Mouse (Mus musculus) CH12F3 (cell line): ENCODE data around the gene Pank1.

Experiments used
- in situ Hi-C: fragments of 300-500 bp; cut with MboI; formaldehyde crosslinking; loops from 2 replicates; pipeline ENCODE4 v1.14.3; 2020; ENCODE audit warnings: low sequenced_read_pairs

The Pank1 gene

DNA sequence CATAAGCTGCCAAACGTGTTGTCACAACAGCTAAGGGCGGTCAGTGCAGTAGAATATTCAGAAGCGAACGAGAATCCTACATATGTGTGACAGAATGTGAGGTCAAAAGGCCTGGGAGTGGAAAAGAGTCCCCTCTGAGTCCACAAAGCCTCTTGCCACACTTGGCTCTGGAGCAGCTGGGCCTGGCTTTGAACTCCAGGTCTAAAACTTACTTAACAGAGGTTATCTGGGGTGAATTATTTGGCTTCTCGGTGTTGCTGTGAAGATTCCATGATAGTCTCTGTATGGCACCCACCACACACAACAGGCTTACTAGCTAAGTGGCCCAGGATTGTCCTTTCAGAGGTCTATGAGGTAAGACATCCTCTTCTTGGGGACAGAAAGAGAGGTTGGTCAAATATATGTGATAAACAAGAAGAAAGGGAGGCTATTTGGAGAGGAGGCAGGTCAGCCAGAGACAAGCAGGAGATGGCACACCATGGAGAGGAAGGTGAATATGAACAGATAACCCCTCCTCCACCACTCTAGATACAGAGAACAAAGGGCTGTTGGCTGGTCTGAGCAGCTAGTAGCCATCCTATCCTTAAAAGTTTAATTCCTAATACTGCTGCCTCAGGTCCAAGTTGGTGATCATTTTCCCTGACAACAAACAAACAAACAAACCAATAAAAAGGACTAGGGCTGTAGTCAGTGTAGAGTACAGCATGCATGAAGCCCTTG lies 51.2 kb downstream of the Pank1 start:
- in situ Hi-C loops = no loop called here

DNA sequence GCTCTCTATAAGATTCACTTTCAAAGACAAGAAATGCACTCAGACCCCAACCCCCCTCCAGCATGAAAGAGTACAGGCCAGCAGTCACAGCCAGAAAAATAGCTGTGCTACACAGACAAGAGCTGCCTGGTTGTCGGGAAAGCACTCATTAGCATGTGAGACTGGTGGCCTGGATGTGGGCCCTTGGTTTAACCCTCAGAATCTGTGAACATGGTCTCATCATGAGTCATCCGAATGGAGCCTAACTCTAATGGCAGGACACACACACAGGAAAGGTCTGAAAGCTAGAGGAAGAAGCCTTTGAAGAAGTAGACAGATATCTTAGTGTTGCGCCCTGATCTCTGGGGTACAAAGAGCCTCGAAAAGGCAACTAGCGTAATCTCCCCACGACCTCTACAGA lies 51.8 kb downstream of the Pank1 start:
- in situ Hi-C loops = no loop called here

DNA sequence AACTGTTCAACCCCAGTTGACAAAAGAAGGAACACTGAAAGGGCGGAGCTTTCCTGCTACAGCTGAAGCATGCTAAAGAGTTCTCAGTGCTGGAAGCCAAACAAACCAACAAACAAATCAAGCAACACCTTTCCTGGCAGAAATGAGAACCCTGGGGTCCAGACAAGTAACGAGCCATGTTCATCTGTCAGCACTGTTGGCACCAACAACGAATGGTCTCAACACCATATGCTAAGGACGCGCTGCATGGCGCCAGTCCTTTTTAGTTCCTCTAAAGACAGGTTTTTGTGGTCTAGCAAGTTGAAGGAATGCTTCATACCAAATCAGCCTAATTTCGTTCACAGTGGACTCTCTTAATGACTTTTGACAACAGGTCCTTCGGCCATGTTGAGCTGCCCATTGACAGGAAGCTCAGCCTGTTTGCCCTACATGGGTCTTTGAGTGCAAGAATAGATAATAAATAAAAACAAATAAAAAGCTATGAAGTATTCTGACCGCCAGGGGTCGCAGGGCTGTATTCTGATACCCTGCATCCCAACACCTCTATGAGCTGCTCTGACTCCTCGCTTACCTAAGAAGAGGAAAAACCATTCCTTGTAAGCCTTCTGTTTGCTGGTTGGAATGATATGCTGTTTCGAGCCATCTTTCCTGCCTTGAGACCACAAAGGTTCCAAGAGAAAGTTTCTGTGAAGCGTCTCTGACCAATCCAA lies 53.2 kb downstream of the Pank1 start:
- in situ Hi-C loops = no loop called here

DNA sequence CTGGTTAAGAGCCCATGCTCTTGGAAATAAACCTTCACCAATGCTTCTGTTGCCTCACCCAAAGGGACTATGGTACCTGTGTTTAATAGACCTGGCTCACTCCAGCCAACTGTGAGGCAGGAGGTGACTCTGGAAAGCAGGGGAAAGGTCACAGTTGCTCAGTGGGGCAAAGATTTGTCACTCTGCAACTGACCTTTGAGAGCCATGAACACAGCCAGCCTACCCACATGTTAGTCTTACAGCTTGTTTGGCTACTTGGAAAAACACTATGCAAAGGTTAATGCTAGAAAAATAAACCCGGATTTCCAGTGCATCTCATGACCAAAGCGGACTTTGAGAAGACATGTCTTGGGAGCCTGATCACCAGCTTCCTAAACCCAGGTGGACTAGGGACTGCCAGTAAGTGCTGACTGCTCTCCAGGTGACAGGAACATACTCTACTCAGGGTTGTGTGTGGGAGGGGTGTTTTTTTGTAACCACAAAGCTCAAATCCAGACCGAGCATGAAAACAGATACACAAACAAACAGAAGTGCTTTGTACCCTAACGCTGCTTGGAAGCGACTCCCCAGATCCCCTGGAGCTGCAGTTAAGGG lies 59.6 kb downstream of the Pank1 start:
- in situ Hi-C loops = no loop called here

DNA sequence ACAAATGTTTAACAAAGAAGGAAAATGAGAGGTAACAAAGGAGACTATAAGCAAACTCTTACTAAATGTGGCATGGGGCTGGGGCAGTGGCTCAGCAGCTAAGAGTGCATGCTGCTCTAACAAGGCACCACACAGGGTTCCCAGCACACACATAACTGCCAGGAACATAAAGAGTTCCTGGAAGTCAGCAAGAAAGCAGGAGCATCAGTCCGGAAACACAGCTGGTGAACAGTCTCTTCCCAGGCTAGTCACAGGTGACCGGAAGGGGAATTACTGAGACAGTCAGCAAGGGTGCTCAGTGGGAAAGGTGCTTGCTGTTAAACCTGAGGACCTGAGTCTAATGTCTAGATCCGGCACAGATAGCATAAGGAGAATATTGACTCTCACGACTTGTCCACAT lies 63.9 kb downstream of the Pank1 start:
- in situ Hi-C loops = no loop called here

DNA sequence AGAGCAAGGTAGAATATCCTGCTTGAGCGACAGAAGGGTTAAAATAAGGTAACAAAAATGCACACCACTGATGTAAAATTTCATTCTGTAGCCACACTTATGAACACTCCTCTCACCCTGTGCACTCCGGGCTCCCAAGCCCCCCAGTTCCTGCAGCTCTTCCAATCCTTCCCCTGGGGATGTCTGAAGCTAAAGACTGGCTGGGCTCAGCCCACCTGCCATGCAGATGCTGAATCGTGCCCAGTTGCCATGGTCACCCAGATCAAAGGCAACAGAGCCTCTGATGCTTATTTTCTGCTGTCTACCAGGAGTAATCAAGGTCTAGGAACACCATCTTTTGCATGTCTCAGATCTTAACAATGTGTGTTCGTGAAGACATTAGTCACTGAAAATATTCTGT lies 64.6 kb downstream of the Pank1 start:
- in situ Hi-C loops = no loop called here

DNA sequence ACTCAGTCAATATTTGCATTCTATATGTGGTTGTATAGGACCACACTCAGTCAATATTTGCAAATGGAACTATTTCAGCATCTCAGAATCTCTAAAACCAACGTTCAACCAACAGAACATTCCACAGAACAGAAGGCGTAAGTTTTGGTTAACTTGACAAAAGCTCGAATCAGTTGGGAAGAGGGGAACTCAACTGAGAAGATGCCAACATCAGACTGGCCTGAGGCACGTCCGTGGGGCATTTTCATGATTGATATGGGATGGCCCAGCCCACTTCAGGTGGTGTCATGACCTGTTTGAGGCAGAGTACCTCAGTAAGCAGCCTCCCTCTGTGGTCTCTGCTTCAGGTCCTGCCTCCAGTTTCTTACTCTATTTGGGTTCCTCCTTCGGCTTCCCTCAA lies 65.3 kb downstream of the Pank1 start:
- in situ Hi-C loops = no loop called here

DNA sequence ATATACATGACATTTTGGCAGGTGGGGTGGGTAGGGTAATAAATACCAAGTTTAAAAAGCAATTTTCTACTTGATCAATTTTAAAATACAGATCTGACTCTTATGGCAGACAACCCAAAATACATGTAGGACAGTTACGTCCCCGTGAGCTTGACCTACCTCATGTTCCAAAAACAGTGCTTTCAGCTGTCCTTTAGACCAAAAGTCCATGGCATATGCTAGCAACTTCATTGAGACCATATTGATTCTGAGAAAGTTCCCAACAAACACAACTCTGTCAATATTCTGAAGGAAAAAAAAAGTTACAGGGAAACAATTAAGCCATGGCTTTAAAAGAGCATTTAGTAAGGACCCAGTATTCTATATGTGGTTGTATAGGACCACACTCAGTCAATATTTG lies 65.7 kb downstream of the Pank1 start:
- in situ Hi-C loops = no loop called here

DNA sequence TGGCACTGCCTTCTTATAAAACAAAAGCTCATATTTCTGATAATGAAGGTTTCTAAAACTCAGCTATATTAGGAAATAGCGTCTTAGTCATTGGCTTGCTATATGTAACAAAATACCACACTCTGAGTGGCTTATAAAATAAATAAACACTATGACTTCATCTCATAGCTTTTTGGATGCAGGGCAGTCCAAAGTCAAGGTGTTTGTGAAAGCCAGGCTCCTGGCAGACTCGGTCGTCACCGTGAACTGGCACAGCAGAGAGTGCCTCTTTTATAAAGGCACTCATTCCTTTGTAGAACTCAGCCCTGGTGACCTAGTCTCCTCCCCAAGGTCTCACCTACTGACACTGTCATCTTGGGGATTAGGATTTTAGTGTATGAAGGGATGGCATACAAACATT lies 66.5 kb downstream of the Pank1 start:
- in situ Hi-C loops = no loop called here

DNA sequence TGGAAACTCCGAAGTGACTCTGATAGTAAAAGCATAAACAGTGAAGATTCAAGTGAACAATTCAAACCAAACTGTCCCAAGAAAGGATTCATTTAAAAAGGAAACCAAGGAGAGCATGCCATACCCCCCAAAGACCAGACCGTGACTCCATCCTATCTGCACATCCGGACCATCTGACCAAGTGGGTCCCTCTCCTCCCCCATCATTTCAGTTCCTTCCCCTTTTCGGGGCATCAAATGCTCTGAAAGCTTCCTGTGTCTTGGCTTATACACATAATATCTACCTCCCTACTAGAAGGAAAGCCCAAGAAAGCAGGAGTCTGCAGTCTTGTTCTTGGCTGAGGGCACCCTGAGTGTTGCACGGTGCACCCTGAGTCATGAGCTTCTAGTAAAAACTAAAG lies 72.1 kb downstream of the Pank1 start:
- in situ Hi-C loops = no loop called here

DNA sequence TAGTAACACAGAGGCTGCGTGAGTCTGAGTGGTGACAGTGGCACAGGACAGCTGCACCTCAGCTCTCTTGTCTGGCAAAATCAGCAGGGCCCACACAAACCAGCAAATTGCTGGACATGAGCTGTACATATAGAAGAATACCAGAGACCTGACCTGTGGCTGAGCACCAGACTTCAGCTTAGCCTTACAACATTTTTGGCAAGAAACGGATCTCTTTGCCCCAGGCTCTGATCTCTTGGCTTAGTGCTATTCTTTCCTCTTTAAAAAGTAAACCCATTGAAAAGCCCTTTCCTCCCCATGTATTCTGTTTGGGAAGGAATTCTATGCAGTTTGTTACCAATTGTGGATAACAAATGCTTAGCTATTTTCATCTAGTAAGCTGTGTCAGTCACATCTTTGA lies 74.2 kb downstream of the Pank1 start:
- in situ Hi-C loops = no loop called here

DNA sequence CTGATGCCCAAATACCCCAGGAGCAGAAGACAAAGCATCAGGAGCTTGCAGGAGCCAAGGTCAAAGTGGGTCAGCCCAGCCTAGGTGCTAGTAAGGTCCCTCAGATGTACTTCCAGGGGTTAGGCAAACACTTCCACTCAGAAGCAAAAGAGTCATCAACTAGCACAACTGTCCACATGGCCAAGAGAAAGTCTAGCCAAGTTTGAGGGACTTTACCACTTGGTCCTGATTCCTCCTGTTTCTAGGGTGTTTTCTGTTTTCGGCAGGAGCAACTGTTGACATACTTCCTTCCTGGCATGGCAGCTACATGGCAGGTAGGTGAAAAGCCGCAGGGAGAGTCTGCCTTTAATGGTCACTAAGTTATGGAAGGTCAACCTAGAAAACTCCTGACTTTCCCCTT lies 74.7 kb downstream of the Pank1 start:
- in situ Hi-C loops = no loop called here

DNA sequence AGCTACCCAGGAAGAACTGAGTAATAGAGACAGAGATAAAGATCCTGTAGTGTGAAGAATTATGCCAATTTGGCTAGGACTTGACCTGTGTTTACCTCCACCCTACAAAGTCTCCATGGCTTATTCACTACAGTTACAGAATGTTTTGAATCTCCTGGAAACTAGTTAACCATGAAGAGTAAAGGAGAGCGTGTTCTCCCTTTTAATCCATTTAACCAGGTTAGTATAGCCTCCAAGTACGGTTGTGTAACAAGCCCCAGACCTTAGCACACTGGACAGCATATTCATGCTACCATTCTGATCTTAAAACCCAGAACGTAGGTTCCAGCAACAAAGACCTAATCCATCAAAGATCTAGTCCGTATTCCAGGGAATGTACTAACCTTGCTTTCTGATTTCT lies 75.9 kb downstream of the Pank1 start:
- in situ Hi-C loops = no loop called here

DNA sequence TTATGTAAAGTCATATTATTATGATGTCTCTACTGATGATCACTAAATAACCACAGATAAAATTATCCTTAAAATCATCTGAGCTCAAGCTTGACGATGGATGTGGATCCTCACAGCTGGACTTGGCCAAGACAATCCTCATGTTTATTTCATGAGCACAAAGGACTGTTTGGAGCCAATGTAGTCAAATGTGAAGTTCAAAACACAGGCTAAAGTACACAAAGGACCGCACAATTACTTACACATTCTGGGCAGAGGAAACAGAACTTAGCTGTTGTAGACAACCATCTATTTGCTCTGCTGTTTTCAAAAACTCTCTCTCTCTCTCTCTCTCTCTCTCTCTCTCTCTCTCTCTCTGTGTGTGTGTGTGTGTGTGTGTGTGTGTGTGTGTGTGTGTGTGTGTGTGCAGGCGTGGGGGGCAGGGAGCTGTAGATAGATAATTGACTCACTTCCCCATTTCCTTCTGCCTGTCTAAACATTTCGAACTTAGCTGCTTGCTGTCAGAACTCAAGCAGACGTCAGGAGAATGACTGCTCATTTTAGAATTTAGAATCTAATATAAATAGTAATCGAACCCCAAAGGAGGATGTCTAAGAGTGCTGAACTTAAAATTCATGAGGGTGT lies 79.5 kb downstream of the Pank1 start:
- in situ Hi-C loops = no loop called here

DNA sequence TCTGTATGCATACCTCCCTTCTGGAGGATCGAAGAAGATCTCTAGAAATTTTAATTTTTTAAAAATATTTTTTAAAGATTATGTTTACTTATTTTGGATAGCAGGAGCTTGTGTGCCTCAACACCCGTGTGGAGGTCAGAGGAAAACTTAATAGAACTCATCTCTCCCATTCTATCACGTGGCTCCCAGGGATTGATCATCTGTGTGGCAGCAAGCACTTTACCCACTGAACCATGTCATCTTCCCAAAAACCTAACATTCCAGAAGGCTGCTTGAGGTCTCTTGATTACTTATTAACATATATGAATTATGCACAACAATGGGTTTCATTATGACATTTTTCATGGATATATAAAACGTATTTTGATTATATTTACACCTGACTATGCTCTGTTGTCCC lies 82.9 kb downstream of the Pank1 start:
- in situ Hi-C loops = no loop called here

DNA sequence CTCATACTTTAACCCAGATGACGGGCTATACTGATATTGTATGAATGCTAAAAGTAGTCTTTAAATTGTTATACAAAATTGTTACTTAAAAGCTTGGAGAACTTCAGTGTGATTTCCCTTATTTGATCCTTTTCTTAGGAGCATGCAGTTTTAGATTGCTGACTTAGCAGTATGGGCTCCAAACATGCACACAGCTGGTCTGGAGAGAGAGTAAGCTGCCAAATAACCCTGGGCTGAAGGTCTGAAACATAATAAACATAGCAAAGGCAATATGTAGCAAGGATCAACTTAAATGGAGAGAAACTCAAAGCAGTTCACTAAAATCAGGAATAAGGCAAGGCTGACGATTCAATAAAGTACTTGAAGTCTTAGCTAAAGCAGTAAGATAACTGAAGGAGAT lies 96.8 kb downstream of the Pank1 start:
- in situ Hi-C loops = no loop called here

DNA sequence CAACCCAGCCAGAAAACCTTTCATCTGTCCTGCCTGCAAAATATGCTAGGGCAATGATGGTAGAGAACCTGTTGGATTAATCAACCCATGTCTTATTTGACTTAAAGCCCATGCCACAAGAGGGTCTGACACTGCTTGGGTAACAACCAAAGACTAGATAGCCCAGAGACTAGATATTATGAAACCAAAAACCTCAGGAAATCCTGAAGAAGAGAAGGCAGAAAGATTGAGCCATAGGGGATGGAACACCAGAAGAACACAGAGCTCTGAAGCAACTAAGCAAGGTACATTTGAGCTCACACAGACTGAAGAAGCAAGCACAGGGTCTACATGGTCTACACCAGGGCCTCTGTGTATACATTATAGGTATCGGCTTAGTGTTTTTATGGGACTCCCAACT lies 100.3 kb downstream of the Pank1 start:
- in situ Hi-C loops = no loop called here

DNA sequence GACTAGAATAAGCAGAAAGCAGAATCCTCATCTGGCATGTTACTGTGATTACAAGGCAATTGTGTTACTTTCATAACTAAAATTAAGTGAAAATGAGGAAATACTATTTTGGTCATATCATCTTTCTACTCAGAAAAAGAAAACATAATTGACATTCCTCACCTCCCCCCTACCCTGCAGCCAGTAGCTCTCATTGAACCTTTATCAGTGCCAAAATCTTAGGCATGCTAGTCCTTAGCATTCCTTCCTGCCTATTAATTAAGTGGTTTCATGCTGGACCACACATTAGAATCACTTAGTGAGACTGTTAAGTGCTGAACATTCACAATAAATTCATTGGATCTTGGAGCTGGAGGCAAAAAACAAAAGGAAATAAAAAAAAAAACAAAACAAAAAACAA lies 101.2 kb downstream of the Pank1 start:
- in situ Hi-C loops = no loop called here

DNA sequence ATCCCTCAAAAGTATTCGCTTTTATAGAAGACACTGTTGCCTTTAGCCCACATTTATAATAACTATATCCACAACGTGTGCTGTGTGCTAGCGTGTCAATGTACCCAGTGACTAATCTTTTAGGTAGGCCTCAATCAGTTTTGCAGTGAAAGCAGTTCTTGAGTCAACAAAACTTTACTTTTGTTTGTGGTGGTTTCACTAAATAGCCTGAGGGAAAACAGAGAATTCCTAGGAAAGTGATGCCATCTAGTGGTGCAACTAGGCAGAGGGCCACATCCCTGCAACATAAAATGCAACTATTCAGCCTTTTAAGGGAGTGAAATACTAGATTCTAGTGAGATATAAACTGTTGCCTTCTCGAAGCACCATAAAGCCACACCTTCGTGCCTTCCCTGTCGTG lies 106.5 kb downstream of the Pank1 start:
- in situ Hi-C loops = no loop called here

DNA sequence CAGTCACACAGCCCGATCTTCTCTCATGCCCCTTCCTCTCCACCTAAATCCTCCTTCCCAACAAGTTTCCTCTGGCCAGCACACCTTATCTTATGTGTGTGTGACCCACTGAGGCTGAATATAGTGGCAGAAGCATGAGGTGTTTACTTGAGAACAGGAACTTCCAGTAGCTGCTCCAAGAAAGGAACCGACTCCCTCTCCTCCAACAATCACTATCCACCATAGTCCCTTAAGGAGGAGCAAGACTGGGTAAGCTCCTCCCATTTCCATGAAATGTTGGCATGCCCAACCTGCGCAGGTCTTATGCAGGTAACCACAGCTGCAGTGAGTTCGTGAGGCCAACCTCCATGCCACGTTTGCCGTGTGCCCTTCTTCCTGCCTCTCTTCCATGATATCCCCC lies 108.5 kb downstream of the Pank1 start:
- in situ Hi-C loops = no loop called here

DNA sequence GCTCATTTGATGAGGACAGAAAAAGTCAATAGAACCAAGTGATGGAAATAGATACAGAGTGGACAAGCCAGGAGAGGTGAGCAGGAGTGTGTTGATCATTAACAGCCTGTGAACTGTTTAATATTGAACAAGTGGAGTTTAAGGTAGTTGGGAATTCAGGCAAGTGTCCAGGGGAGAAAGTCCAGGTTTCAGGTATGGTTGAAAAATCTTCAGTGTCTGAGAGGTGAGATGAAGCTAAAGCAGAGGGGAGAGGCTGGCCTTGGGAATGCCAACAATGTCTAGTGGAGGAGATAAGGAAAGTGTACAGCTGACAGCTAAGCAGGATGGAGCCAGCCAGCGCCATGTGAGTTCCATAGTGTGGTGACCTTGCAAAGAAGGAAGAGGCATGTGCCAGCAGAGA lies 120.5 kb downstream of the Pank1 start:
- in situ Hi-C loops = no loop called here
